Mouse (Mus musculus) myocyte (in vitro differentiated cells): Measurements from ENCODE around the gene Slc39a11. TPM values are rescaled to one million over a fixed set of nuclear protein-coding genes. Genes with fewer than 3 reads are reported as not detected.

Experiments used
- H3K27me3 ChIP-seq: one replicate; pipeline ENCODE4 v1.6.1; 2011; ENCODE audit not compliant: control insufficient read depth, insufficient read depth, insufficient read length
- H3K36me3 ChIP-seq: one replicate; pipeline ENCODE4 v1.6.1; 2011; ENCODE audit not compliant: control insufficient read depth, insufficient read depth
- H3K4me2 ChIP-seq: one replicate; pipeline ENCODE4 v1.6.1; 2011; ENCODE audit warnings: low read depth, control low read depth
- H3K4me3 ChIP-seq: one replicate; pipeline ENCODE4 v1.5.1; 2011; ENCODE audit warnings: mild to moderate bottlenecking, control low read depth, moderate library complexity
- H3K79me2 ChIP-seq: one replicate; pipeline ENCODE4 v1.6.1; 2011; ENCODE audit not compliant: control insufficient read depth, insufficient read depth
- H3ac ChIP-seq: one replicate; pipeline ENCODE4 v1.6.1; 2011; ENCODE audit not compliant: control insufficient read depth, insufficient read length
- CEBPB ChIP-seq: IDR thresholded peaks from 2 replicates; pipeline ENCODE4 v1.6.1; 2011; ENCODE audit warnings: mild to moderate bottlenecking, moderate library complexity; ENCODE audit not compliant: poor library complexity, insufficient read depth, severe bottlenecking
- E2F4 ChIP-seq: IDR thresholded peaks from one replicate; pipeline ENCODE4 v1.6.1; 2011; ENCODE audit warnings: mild to moderate bottlenecking, control low read depth, moderate library complexity; ENCODE audit not compliant: insufficient read depth
- MAX ChIP-seq: IDR thresholded peaks from one replicate; pipeline ENCODE4 v1.6.1; 2011; ENCODE audit warnings: low read depth, mild to moderate bottlenecking, control low read depth
- MYOD1 ChIP-seq, 3 experiments: IDR thresholded peaks; one replicate each; pipeline ENCODE4 v1.6.1; 2011; ENCODE audit warnings: control low read depth in 2 of 3, low read depth in 2 of 3, mild to moderate bottlenecking in 2 of 3, moderate library complexity in 1 of 3; ENCODE audit not compliant: insufficient read length in 2 of 3, control insufficient read depth in 1 of 3
- MYOG ChIP-seq, 3 experiments: IDR thresholded peaks; one replicate each; pipeline ENCODE4 v1.6.1; 2011; ENCODE audit warnings: control low read depth in 2 of 3, low read depth in 2 of 3, mild to moderate bottlenecking in 2 of 3; ENCODE audit not compliant: insufficient read length in 2 of 3, control insufficient read depth in 1 of 3, insufficient read depth in 1 of 3
- POLR2A ChIP-seq: IDR thresholded peaks from one replicate; pipeline ENCODE4 v1.6.1; 2011; ENCODE audit warnings: low read depth, mild to moderate bottlenecking, control low read depth, moderate library complexity; ENCODE audit not compliant: insufficient read length
- POLR2AphosphoS2 ChIP-seq: IDR thresholded peaks from one replicate; pipeline ENCODE4 v1.6.1; 2011; ENCODE audit warnings: low read depth, control low read depth; ENCODE audit not compliant: insufficient read length
- REST ChIP-seq: IDR thresholded peaks from one replicate; pipeline ENCODE4 v1.6.1; 2011; ENCODE audit warnings: mild to moderate bottlenecking, control low read depth, moderate library complexity; ENCODE audit not compliant: insufficient read depth, insufficient read length
- SRF ChIP-seq: IDR thresholded peaks from one replicate; pipeline ENCODE4 v1.6.1; 2011; ENCODE audit warnings: low read depth; ENCODE audit not compliant: control insufficient read depth, insufficient read length
- TCF12 ChIP-seq: IDR thresholded peaks from one replicate; pipeline ENCODE4 v1.6.1; 2011; ENCODE audit warnings: mild to moderate bottlenecking, control low read depth; ENCODE audit not compliant: poor library complexity, insufficient read depth, severe bottlenecking
- TCF3 ChIP-seq: IDR thresholded peaks from one replicate; pipeline ENCODE4 v1.6.1; 2011; ENCODE audit warnings: low read depth, control low read depth; ENCODE audit not compliant: insufficient read length
- USF1 ChIP-seq: IDR thresholded peaks from one replicate; pipeline ENCODE4 v1.6.1; 2011; ENCODE audit warnings: low read depth, mild to moderate bottlenecking, control low read depth, moderate library complexity
- polyA plus RNA-seq: library from polyadenylated mRNA; unstranded; fragments of >200 nt; fragmentation: generic; extraction: Trizol; gene quantifications from one replicate; pipeline ENCODE4 v1.2.1, GENCODE M21; 2012; ENCODE audit warnings: missing spikeins

Gene Slc39a11
- polyA plus RNA-seq, 1 experiment, result 15.7 TPM

- Histone ChIP-seq H3K27me3 (no peaks in the 10 kb centered on the region), H3K4me2 (no peak overlapping the region), H3K4me3 (no peak overlapping the region), H3ac (no peak overlapping the region), H3K36me3 (no peaks in the 10 kb centered on the region), H3K79me2 (no peaks in the 10 kb centered on the region)
- TF ChIP-seq E2F4 (no peak), TCF12 (no peak), MYOG (IDR thresholded peaks at IDR 0.05; ENCODE audit: control insufficient read depth in 1 of 3, insufficient read depth in 1 of 3, insufficient read length in 2 of 3, low read depth in 2 of 3) (no peak), CEBPB (no peak), POLR2A (no peak), POLR2AphosphoS2 (no peak), MAX (no peak), MYOD1 (IDR thresholded peaks at IDR 0.05; ENCODE audit: control insufficient read depth in 1 of 3, insufficient read length in 2 of 3, low read depth in 2 of 3) (no peak), TCF3 (no peak), REST (no peak), SRF (no peak), USF1 (no peak)
Observed at GRCm38 (mm10) chr11:113234432-113234831, 415.4 kb downstream of the Slc39a11 start.

- Histone ChIP-seq H3K4me3 (no peak overlapping the region), H3K27me3 (no peaks in the 10 kb centered on the region), H3K79me2 (no peaks in the 10 kb centered on the region), H3K4me2 (no peak overlapping the region), H3K36me3 (no peaks in the 10 kb centered on the region), H3ac (no peak overlapping the region)
- TF ChIP-seq E2F4 (no peak), CEBPB (no peak), REST (no peak), TCF12 (no peak), SRF (no peak), MAX (no peak), MYOD1 (IDR thresholded peaks at IDR 0.05; ENCODE audit: control insufficient read depth in 1 of 3, insufficient read length in 2 of 3, low read depth in 2 of 3) (no peak), USF1 (no peak), TCF3 (no peak), POLR2A (no peak), MYOG (IDR thresholded peaks at IDR 0.05; ENCODE audit: control insufficient read depth in 1 of 3, insufficient read depth in 1 of 3, insufficient read length in 2 of 3, low read depth in 2 of 3) (no peak), POLR2AphosphoS2 (no peak)
Observed at GRCm38 (mm10) chr11:113232049-113232448, 417.8 kb downstream of the Slc39a11 start.

GRCm38 (mm10) chr11:113230410-113231132 is 419.3 kb downstream of the Slc39a11 start:
- H3K79me2 ChIP-seq, result no peaks in the 10 kb centered on the region
- H3K4me3 ChIP-seq, result no peak overlapping the region
- no peak overlapping the region for H3ac ChIP-seq
- H3K36me3 ChIP-seq, result no peaks in the 10 kb centered on the region
- no peaks in the 10 kb centered on the region for H3K27me3 ChIP-seq
- no peak overlapping the region for H3K4me2 ChIP-seq
- TF ChIP-seq TCF3 (no peak), CEBPB (no peak)

- H3K36me3 ChIP-seq, result no peaks in the 10 kb centered on the region
Observed at GRCm38 (mm10) chr11:113225748-113226147, 424.1 kb downstream of the Slc39a11 start.

GRCm38 (mm10) chr11:113223756-113224323 is 426.0 kb downstream of the Slc39a11 start:
- TF ChIP-seq POLR2A (no peak), USF1 (no peak), POLR2AphosphoS2 (no peak), SRF (no peak), MAX (no peak), CEBPB (no peak), MYOD1 (IDR thresholded peaks at IDR 0.05; ENCODE audit: control insufficient read depth in 1 of 3, insufficient read length in 2 of 3, low read depth in 2 of 3) (no peak), TCF12 (no peak), E2F4 (no peak), REST (no peak), MYOG (IDR thresholded peaks at IDR 0.05; ENCODE audit: control insufficient read depth in 1 of 3, insufficient read depth in 1 of 3, insufficient read length in 2 of 3, low read depth in 2 of 3) (no peak), TCF3 (no peak)
- Histone ChIP-seq H3K27me3 (no peaks in the 10 kb centered on the region), H3K36me3 (no peaks in the 10 kb centered on the region), H3K4me2 (no peak overlapping the region), H3K4me3 (no peak overlapping the region), H3K79me2 (no peaks in the 10 kb centered on the region), H3ac (no peak overlapping the region)

More at GRCm38 (mm10) chr11:113225748-113226147, 424.1 kb downstream of the Slc39a11 start:
- Histone ChIP-seq H3K4me3 (no peak overlapping the region), H3K4me2 (no peak overlapping the region), H3K79me2 (no peaks in the 10 kb centered on the region), H3ac (no peak overlapping the region), H3K27me3 (no peaks in the 10 kb centered on the region)
- TF ChIP-seq POLR2AphosphoS2 (no peak), POLR2A (no peak), MAX (no peak), USF1 (no peak), TCF3 (no peak), REST (no peak), SRF (no peak), MYOG (IDR thresholded peaks at IDR 0.05; ENCODE audit: control insufficient read depth in 1 of 3, insufficient read depth in 1 of 3, insufficient read length in 2 of 3, low read depth in 2 of 3) (no peak), CEBPB (no peak), MYOD1 (IDR thresholded peaks at IDR 0.05; ENCODE audit: control insufficient read depth in 1 of 3, insufficient read length in 2 of 3, low read depth in 2 of 3) (no peak), E2F4 (no peak)
